Mouse (Mus musculus): ENCODE measurements around the gene Carmil2.

Gene Carmil2

GRCm38 (mm10) chr8:105695080-105695780 lies 9.2 kb downstream of the Carmil2 start:
- DNase-seq (ENCODE audit: low read depth, low spot score), result no peak

GRCm38 (mm10) chr8:105697196-105697780 lies 11.2 kb downstream of the Carmil2 start:
- no peak for DNase-seq (ENCODE audit: low read depth, low spot score)

GRCm38 (mm10) chr8:105698734-105699133 lies 12.7 kb downstream of the Carmil2 start:
- DNase-seq (ENCODE audit: low read depth, low spot score), result no peak

- no peak for DNase-seq (ENCODE audit: low read depth, low spot score)
Observed at GRCm38 (mm10) chr8:105699488-105700215, 13.6 kb downstream of the Carmil2 start.

GRCm38 (mm10) chr8:105700566-105700965 lies 14.5 kb downstream of the Carmil2 start:
- DNase-seq (ENCODE audit: low read depth, low spot score), result no peak

GRCm38 (mm10) chr8:105700966-105701824 lies 15.1 kb downstream of the Carmil2 start, which contains the start of the genes Acd and Pard6a:
Gene Acd (minus strand): TSS chr8:105701102.
Gene Pard6a (plus strand): TSS chr8:105701148.
- peak; percentile 89 for DNase-seq (ENCODE audit: low read depth, low spot score)

GRCm38 (mm10) chr8:105702001-105702401 lies 15.9 kb downstream of the Carmil2 start:
- DNase-seq (ENCODE audit: low read depth, low spot score), result no peak

GRCm38 (mm10) chr8:105702731-105703415 lies 16.8 kb downstream of the Carmil2 start:
- no peak for DNase-seq (ENCODE audit: low read depth, low spot score)

- DNase-seq (ENCODE audit: low read depth, low spot score), result no peak
Observed at GRCm38 (mm10) chr8:105704146-105704812, 18.2 kb downstream of the Carmil2 start.

- no peak for DNase-seq (ENCODE audit: low read depth, low spot score)
Observed at GRCm38 (mm10) chr8:105704955-105705354, 18.9 kb downstream of the Carmil2 start.

GRCm38 (mm10) chr8:105706426-105706825 lies 20.4 kb downstream of the Carmil2 start:
- no peak for DNase-seq (ENCODE audit: low read depth, low spot score)

- DNase-seq (ENCODE audit: low read depth, low spot score), result peak; percentile 83
Observed at GRCm38 (mm10) chr8:105707498-105708403, 21.7 kb downstream of the Carmil2 start, which contains the start of the genes 4933405L10Rik and Enkd1. Gene 4933405L10Rik (plus strand): TSS chr8:105707655. Gene Enkd1 (minus strand): TSS chr8:105708210.

- no peak for DNase-seq (ENCODE audit: low read depth, low spot score)
Observed at GRCm38 (mm10) chr8:105708675-105709074, 22.6 kb downstream of the Carmil2 start.

- no peak for DNase-seq (ENCODE audit: low read depth, low spot score)
Observed at GRCm38 (mm10) chr8:105709317-105709716, 23.2 kb downstream of the Carmil2 start.

- no peak for DNase-seq (ENCODE audit: low read depth, low spot score)
Observed at GRCm38 (mm10) chr8:105712286-105712685, 26.2 kb downstream of the Carmil2 start.

- DNase-seq (ENCODE audit: low read depth, low spot score), result peak; percentile 76
Observed at GRCm38 (mm10) chr8:105714139-105714538, 28.1 kb downstream of the Carmil2 start.

- no peak for DNase-seq (ENCODE audit: low read depth, low spot score)
Observed at GRCm38 (mm10) chr8:105715042-105715441, 29.0 kb downstream of the Carmil2 start.

GRCm38 (mm10) chr8:105716302-105716945 lies 30.4 kb downstream of the Carmil2 start:
- no peak for DNase-seq (ENCODE audit: low read depth, low spot score)

- no peak for DNase-seq (ENCODE audit: low read depth, low spot score)
Observed at GRCm38 (mm10) chr8:105719637-105720036, 33.6 kb downstream of the Carmil2 start.

Data from retina, adult 2 months (tissue).